In the genomic region with DNA sequence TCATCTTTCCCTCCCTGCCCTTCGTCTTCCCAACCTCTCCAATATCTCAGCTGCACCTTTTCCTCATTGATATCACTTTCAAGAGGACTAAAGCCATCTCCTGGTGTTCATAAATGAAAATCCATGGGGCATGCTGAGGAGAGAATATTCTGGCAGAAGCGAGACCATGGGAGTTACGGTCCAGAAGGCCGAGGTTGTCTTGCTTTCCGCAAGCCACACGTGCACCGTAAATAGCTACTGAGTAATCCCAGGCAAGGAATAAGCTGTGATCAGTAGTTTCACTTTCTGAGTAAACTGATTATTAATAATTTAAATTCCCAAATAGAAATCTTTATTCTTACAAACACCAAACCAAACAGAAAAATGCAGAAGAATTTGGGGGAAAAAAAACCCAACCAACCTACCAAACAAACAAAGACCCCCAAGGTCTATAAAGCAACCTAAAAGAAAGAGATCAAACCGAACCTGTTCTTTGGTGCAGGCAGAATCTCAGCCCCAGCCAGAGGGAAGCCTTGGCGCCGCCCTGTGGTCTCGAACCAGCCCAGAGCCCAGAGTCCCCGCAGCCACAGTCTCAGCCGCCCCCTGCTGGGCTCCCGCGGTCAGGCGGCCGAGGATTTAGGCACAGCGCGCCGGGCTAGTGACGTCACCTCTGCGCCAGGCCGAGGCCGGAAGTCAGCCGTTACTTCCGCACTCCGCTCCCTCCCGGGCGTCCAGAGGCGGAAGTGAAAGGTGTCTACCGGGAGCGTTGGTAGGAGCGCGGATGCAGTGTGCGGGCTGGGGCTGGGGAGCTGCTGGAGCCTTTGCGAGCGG, we compare ENCODE assay signal across 8 mouse cellular contexts. TPM values are rescaled to one million over a fixed set of nuclear protein-coding genes. Genes with fewer than 3 reads are reported as not detected.
DNase-seq lines count a peak whose midpoint lies in the region; ATAC-seq and TF ChIP-seq lines count a peak whose summit lies in the region.
"Not testable (repeated sequence)": the region's sequence is repeated elsewhere in the genome, so short reads cannot be mapped to it uniquely, and the experiment has no call there.

Mterf1b (plus strand) TSS at position 697 of the 810 bp plus-strand sequence.

- peak within 1 kb of the TSS; percentile 71 for H3K4me2 ChIP-seq in heart, embryonic 12.5 days
- peak within 1 kb of the TSS; percentile 77 for H3K4me2 ChIP-seq in intestine, embryonic 16.5 days (ENCODE audit: low read depth, low read length)
- H3K4me2 ChIP-seq in liver, embryonic 12.5 days = peak within 1 kb of the TSS; percentile 81
- H3K4me2 ChIP-seq in midbrain, embryonic 13.5 days (replicated peaks) = peak within 1 kb of the TSS; percentile 69

- peak within 1 kb of the TSS; percentile 60 for H3K9ac ChIP-seq in heart, embryonic 12.5 days
- H3K9ac ChIP-seq in intestine, embryonic 16.5 days (ENCODE audit: low read depth, low read length) = peak within 1 kb of the TSS; percentile 59
- peak within 1 kb of the TSS; percentile 74 for H3K9ac ChIP-seq in liver, embryonic 12.5 days
- H3K9ac ChIP-seq in midbrain, embryonic 13.5 days (replicated peaks) = peak within 1 kb of the TSS; percentile 56

- ATAC-seq in CD4-positive, CD25-positive, alpha-beta regulatory T cell, adult 4 months = peak; percentile 98
- ATAC-seq in heart, embryonic 12.5 days (ENCODE audit: insufficient number of reproducible peaks, low FRiP score) = peak; percentile 99
- peak; percentile 99 for ATAC-seq in intestine, embryonic 16.5 days
- peak; percentile 100 for ATAC-seq in liver, embryonic 12.5 days
- ATAC-seq in midbrain, embryonic 13.5 days = peak; percentile 99

- H3K4me1 ChIP-seq in embryonic fibroblast, embryonic 13.5 days (ENCODE audit: control insufficient read depth, insufficient read depth, low read length); heart, embryonic 12.5 days (replicated peaks); intestine, embryonic 16.5 days (ENCODE audit: control insufficient read depth, insufficient read depth, low read length); liver, embryonic 12.5 days; midbrain, embryonic 13.5 days (replicated peaks); spleen, adult 2 months (ENCODE audit: control insufficient read depth, insufficient read depth, insufficient read length): not testable (repeated sequence)

- not testable (repeated sequence) for TF ChIP-seq POLR2A in embryonic fibroblast, embryonic 13.5 days (IDR thresholded peaks at IDR 0.05; ENCODE audit: low read depth, low read length); spleen, adult 2 months (IDR thresholded peaks at IDR 0.05; ENCODE audit: low read depth, low read length)

- H3K27ac ChIP-seq in embryonic fibroblast, embryonic 13.5 days (ENCODE audit: insufficient read depth, low read length); heart, embryonic 12.5 days (ENCODE audit: poor library complexity, severe bottlenecking); intestine, embryonic 16.5 days (ENCODE audit: low read length); liver, embryonic 12.5 days; midbrain, embryonic 13.5 days; spleen, adult 2 months (ENCODE audit: insufficient read depth, low read length): not testable (repeated sequence)

- H3K9me3 ChIP-seq in heart, embryonic 12.5 days (replicated peaks); intestine, embryonic 16.5 days (ENCODE audit: control insufficient read depth, low read length); liver, embryonic 12.5 days (replicated peaks); midbrain, embryonic 13.5 days: not testable (repeated sequence)

- peak within 1 kb of the TSS; percentile 44 for H3K4me3 ChIP-seq in embryonic fibroblast, embryonic 13.5 days (ENCODE audit: insufficient read depth, low read length)
- H3K4me3 ChIP-seq in heart, embryonic 12.5 days = peak within 1 kb of the TSS; percentile 51
- H3K4me3 ChIP-seq in intestine, embryonic 16.5 days (ENCODE audit: low read length) = peak within 1 kb of the TSS; percentile 49
- peak within 1 kb of the TSS; percentile 68 for H3K4me3 ChIP-seq in liver, embryonic 12.5 days
- H3K4me3 ChIP-seq in midbrain, embryonic 13.5 days (replicated peaks) = peak within 1 kb of the TSS; percentile 44
- H3K4me3 ChIP-seq in spleen, adult 2 months (ENCODE audit: extremely low read depth, insufficient read depth, insufficient read length) = peak within 1 kb of the TSS; percentile 48

- not testable (repeated sequence) for H3K27me3 ChIP-seq in heart, embryonic 12.5 days (replicated peaks); intestine, embryonic 16.5 days (replicated peaks; ENCODE audit: control insufficient read depth, insufficient read depth, low read length); liver, embryonic 12.5 days (replicated peaks); midbrain, embryonic 13.5 days; spleen, adult 2 months (ENCODE audit: control insufficient read depth, insufficient read depth, low read length)

- not testable (repeated sequence) for TF ChIP-seq CTCF in embryonic fibroblast, embryonic 13.5 days (IDR thresholded peaks at IDR 0.05; ENCODE audit: borderline replicate concordance, insufficient read depth, low read length); spleen, adult 2 months (IDR thresholded peaks at IDR 0.05; ENCODE audit: extremely low read depth, insufficient read depth, insufficient read length, insufficient replicate concordance)

- 56% methylated on average over 12 of the region's 37 CpGs for whole genome bisulfite sequencing in heart, embryonic 12.5 days
- WGBS in intestine, embryonic 16.5 days = 61% methylated on average over 11 of the region's 37 CpGs
- 70% methylated on average over 10 of the region's 37 CpGs for WGBS in liver, embryonic 12.5 days (ENCODE audit: insufficient replicate concordance)
- 58% methylated on average over 12 of the region's 37 CpGs for WGBS in midbrain, embryonic 13.5 days
- 58% methylated on average over 12 of the region's 37 CpGs for WGBS in spleen, adult 2 months

- DNase-seq in cerebellum, adult 11 months = peak; percentile 16
- DNase-seq in spleen, adult 2 months (ENCODE audit: low read depth in 1 of 2, low spot score in 2 of 2) = not testable (repeated sequence)

- not testable (repeated sequence) for H3K36me3 ChIP-seq in heart, embryonic 12.5 days; intestine, embryonic 16.5 days (ENCODE audit: control insufficient read depth, insufficient read depth, low read length); liver, embryonic 12.5 days; midbrain, embryonic 13.5 days; spleen, adult 2 months (ENCODE audit: control insufficient read depth, insufficient read depth, low read length)

RNA-seq across cellular contexts. Expression of gene Mterf1b, which starts in this region (rescaled TPM):
- 10 to 100 TPM in 1 of 2 experiments, 1 to 10 TPM in 1; 9.5 to 10.8 TPM for polyA plus RNA-seq in CD4-positive, CD25-positive, alpha-beta regulatory T cell, adult 4 months (2017; shearing (Covaris generic))
- polyA plus RNA-seq in embryonic fibroblast, embryonic 13.5 days (2011; ENCODE audit: insufficient read length, low read depth, missing spikeins) = 1.5 and 2.3 TPM in 2 replicates
- polyA plus RNA-seq in heart, embryonic 12.5 days (2016; fragmentation: Nextera tagmentation; extraction: Ambion mirVana) = 2.7 and 3.1 TPM in 2 replicates
- polyA plus RNA-seq in intestine, embryonic 16.5 days (2015; fragmentation: Nextera tagmentation; extraction: Ambion mirVana) = 3.3 and 3.7 TPM in 2 replicates
- polyA plus RNA-seq in liver, embryonic 12.5 days (2016; fragmentation: Nextera tagmentation; extraction: Ambion mirVana) = 3.2 and 3.6 TPM in 2 replicates
- 3.7 and 3.8 TPM in 2 replicates for polyA plus RNA-seq in midbrain, embryonic 13.5 days (2015; fragmentation: Nextera tagmentation; extraction: Ambion mirVana)
- polyA plus RNA-seq in spleen, adult 2 months (2012; rRNA removed) = 0.09 and 0.18 TPM in 2 replicates
